40 mouse cellular contexts compared by ENCODE assay signal in genomic region chr13:56921251-56921650, GRCm38 (mm10). TPM values are rescaled to one million over a fixed set of nuclear protein-coding genes. Genes with fewer than 3 reads are reported as not detected.
"Had no signal": no experiment of that assay in that cellular context is flagged by ENCODE, and none has a peak within 500 bp of the region (broad histone marks: within the 10 kb centered on the region; RNA-seq: fewer than 3 reads in every experiment).

No protein-coding gene starts in this region.

- H3K9ac ChIP-seq: limb, embryonic 12.5 days; limb, embryonic 13.5 days; limb, embryonic 15.5 days; liver, embryonic 12.5 days; liver, embryonic 13.5 days; liver, embryonic 14.5 days; liver, embryonic 15.5 days; liver, postnatal 0 days; lung, embryonic 14.5 days; lung, embryonic 15.5 days; midbrain, embryonic 12.5 days; midbrain, embryonic 13.5 days; midbrain, embryonic 15.5 days; neural tube, embryonic 12.5 days had no signal

- H3K27me3 ChIP-seq: limb, embryonic 12.5 days; limb, embryonic 13.5 days; limb, embryonic 15.5 days; liver, embryonic 12.5 days; liver, embryonic 13.5 days; liver, embryonic 15.5 days; lung, embryonic 15.5 days; megakaryocyte, embryonic 14.5 days; midbrain, embryonic 12.5 days; midbrain, embryonic 13.5 days; midbrain, embryonic 15.5 days; neural tube, embryonic 12.5 days had no signal

- ATAC-seq: liver, embryonic 12.5 days; liver, postnatal 0 days; lung, postnatal 0 days; midbrain, embryonic 13.5 days; midbrain, embryonic 15.5 days; midbrain, embryonic 16.5 days had no signal

- H3K27ac ChIP-seq: limb, embryonic 10.5 days; limb, embryonic 12.5 days; limb, embryonic 13.5 days; limb, embryonic 15.5 days; liver, embryonic 12.5 days; liver, embryonic 13.5 days; liver, embryonic 14.5 days; liver, embryonic 15.5 days; lung, embryonic 15.5 days; macrophage; midbrain, embryonic 10.5 days; midbrain, embryonic 12.5 days; midbrain, embryonic 13.5 days; midbrain, embryonic 15.5 days; neural tube, embryonic 12.5 days had no signal

- H3K4me3 ChIP-seq: limb, embryonic 10.5 days; limb, embryonic 12.5 days; limb, embryonic 13.5 days; limb, embryonic 15.5 days; liver, embryonic 12.5 days; liver, embryonic 13.5 days; liver, embryonic 15.5 days; lung, embryonic 15.5 days; megakaryocyte, embryonic 14.5 days; midbrain, embryonic 10.5 days; midbrain, embryonic 12.5 days; midbrain, embryonic 13.5 days; midbrain, embryonic 15.5 days; myocyte; neural tube, embryonic 12.5 days had no signal

- H3K4me1 ChIP-seq: limb, embryonic 12.5 days; limb, embryonic 13.5 days; limb, embryonic 15.5 days; liver, embryonic 12.5 days; liver, embryonic 13.5 days; liver, embryonic 15.5 days; megakaryocyte, embryonic 14.5 days; midbrain, embryonic 10.5 days; midbrain, embryonic 12.5 days; midbrain, embryonic 13.5 days; midbrain, embryonic 15.5 days; neural tube, embryonic 12.5 days had no signal

- H3K36me3 ChIP-seq: limb, embryonic 10.5 days; limb, embryonic 12.5 days; limb, embryonic 13.5 days; limb, embryonic 15.5 days; liver, embryonic 12.5 days; liver, embryonic 13.5 days; liver, embryonic 15.5 days; lung, embryonic 15.5 days; midbrain, embryonic 10.5 days; midbrain, embryonic 12.5 days; midbrain, embryonic 13.5 days; midbrain, embryonic 15.5 days; neural tube, embryonic 12.5 days had no signal

- DNase-seq: left cerebral cortex, postnatal 4 days; liver; liver, embryonic 13.5 days; liver, postnatal 0 days; lung, adult 18-20 months; lung, adult 2 months; lung, embryonic 14.5 days; lung, postnatal 10 days; lung, postnatal 14 days; lung, postnatal 36 days; lung, postnatal 4 days; midbrain, embryonic 14.5 days had no signal

- H3K9me3 ChIP-seq: limb, embryonic 10.5 days; limb, embryonic 12.5 days; limb, embryonic 13.5 days; limb, embryonic 15.5 days; liver, embryonic 12.5 days; liver, embryonic 13.5 days; liver, embryonic 15.5 days; lung, embryonic 15.5 days; megakaryocyte, embryonic 14.5 days; midbrain, embryonic 10.5 days; midbrain, embryonic 12.5 days; midbrain, embryonic 13.5 days; midbrain, embryonic 15.5 days; neural tube, embryonic 12.5 days had no signal

- H3K4me2 ChIP-seq: limb, embryonic 12.5 days; limb, embryonic 13.5 days; limb, embryonic 15.5 days; liver, embryonic 11.5 days; liver, embryonic 12.5 days; liver, embryonic 13.5 days; liver, embryonic 15.5 days; lung, embryonic 14.5 days; lung, embryonic 15.5 days; midbrain, embryonic 11.5 days; midbrain, embryonic 12.5 days; midbrain, embryonic 13.5 days; midbrain, embryonic 15.5 days; neural tube, embryonic 12.5 days had no signal

RNA-seq across cellular contexts. Expression of gene Trpc7, which starts 25.5 kb away (rescaled TPM):
- total RNA-seq: liver, adult 2 months; megakaryocyte progenitor cell, adult 5-6 weeks; megakaryocyte, adult 5-6 weeks; megakaryocyte-erythroid progenitor cell, adult 5-6 weeks; monocyte, adult 5-6 weeks had no signal
- polyA plus RNA-seq: limb, embryonic 10.5 days; limb, embryonic 12.5 days; liver, adult 2 months; liver, embryonic 11.5 days; liver, embryonic 12.5 days; liver, embryonic 13.5 days; liver, embryonic 14.5 days; liver, embryonic 15.5 days; liver, embryonic 16.5 days; liver, postnatal 0 days; lung, adult 2 months; lung, embryonic 14.5 days; lung, embryonic 16.5 days; lung, postnatal 0 days; macrophage; midbrain, embryonic 10.5 days; neural tube, embryonic 11.5 days had no signal
